24 mouse cellular contexts compared by ENCODE assay signal in the genomic region with DNA sequence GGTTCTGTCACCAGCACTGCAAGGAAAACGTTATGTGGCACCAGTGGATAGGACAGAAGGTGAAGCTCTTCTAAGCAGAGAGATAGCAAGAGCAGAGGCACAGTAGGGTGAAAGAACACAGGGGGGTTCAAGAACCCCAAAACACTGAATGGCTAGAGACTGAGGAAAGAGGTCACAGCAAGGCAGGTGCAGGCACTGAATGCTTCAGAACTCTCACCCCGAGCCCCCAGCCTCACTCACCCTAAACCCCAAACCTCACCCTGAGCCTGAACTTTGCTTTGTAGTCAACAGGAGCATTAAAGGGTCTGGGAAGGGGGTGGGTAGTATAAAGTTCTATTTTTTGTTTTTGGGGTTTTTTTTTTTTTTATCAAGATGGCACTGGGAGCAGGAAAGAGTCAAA. TPM values are rescaled to one million over a fixed set of nuclear protein-coding genes. Genes with fewer than 3 reads are reported as not detected.
"Had no signal": no experiment of that assay in that cellular context is flagged by ENCODE, and none has a peak within 500 bp of the region (broad histone marks: within the 10 kb centered on the region; RNA-seq: fewer than 3 reads in every experiment).

No protein-coding gene starts in this region.

- DNase-seq: cerebellum, adult 2 months; cerebellum, adult 8-10 months; cerebellum, adult 9-10 months; cerebellum, adult 9-11 months; cerebellum, postnatal 10 days; cerebellum, postnatal 14 days; cerebellum, postnatal 25 days; cerebellum, postnatal 36 days; embryo, embryonic 11 days; forebrain, postnatal 0 days; gastrocnemius, adult 2 months; gastrocnemius, postnatal 10 days; gastrocnemius, postnatal 14 days; gastrocnemius, postnatal 25 days; gastrocnemius, postnatal 36 days; heart, adult 11 months; heart, adult 18-20 months; heart, adult 2 months had no signal

RNA-seq across cellular contexts. Expression of a gene that starts 6.2 kb away (rescaled TPM):
- polyA plus RNA-seq: cerebellum, adult 2 months; cortical plate, adult 2 months; embryonic facial prominence, embryonic 11.5 days; embryonic facial prominence, embryonic 12.5 days; erythroblast, embryonic 14.5 days; forebrain, embryonic 10.5 days; forebrain, postnatal 0 days; frontal cortex, adult 2 months; heart, adult 2 months had no signal

RNA-seq across cellular contexts. Expression of a gene that starts 14.1 kb away (rescaled TPM):
- polyA plus RNA-seq: erythroblast, embryonic 14.5 days had no signal

RNA-seq across cellular contexts. Expression of a gene that starts 24.4 kb away (rescaled TPM):
- polyA plus RNA-seq: erythroblast, embryonic 14.5 days had no signal

RNA-seq across cellular contexts. Expression of a gene that starts 38.3 kb away (rescaled TPM):
- polyA plus RNA-seq: erythroblast, embryonic 14.5 days had no signal

RNA-seq across cellular contexts. Expression of a gene that starts 50.2 kb away (rescaled TPM):
- polyA plus RNA-seq: erythroblast, embryonic 14.5 days had no signal
